Mouse (Mus musculus) erythroblast, adult 5-6 weeks (primary cell): ENCODE measurements around the gene Ptpn13. TPM values are rescaled to one million over a fixed set of nuclear protein-coding genes. Genes with fewer than 3 reads are reported as not detected.

Experiments used
- ATAC-seq: replicated peaks from 2 replicates; pipeline ENCODE4 v1.8.0; 2016; ENCODE audit warnings: moderate number of reproducible peaks, mild to moderate bottlenecking, moderate TSS enrichment, inconsistent platforms; ENCODE audit not compliant: poor library complexity, low FRiP score, severe bottlenecking
- total RNA-seq, 2 experiments: library from RNA; stranded (forward) in 1 of 2; stranded (reverse) in 1 of 2; fragments of 150-400 nt in 1 of 2; fragments of 200-764, 138-1000 nt in 1 of 2; gene quantifications; 2 replicates each; pipeline versions ENCODE4 v1.2.3 to v1.2.4; 2015 to 2017; ENCODE audit warnings: low replicate concordance in 2 of 2

Gene Ptpn13
- total RNA-seq, 2 experiments from 2014 or later, result 0.96 to 1.8 TPM

GRCm38 (mm10) chr5:103418886-103419285 lies 6.1 kb upstream of the Ptpn13 start:
- no peak for ATAC-seq

- ATAC-seq, result no peak
Observed at GRCm38 (mm10) chr5:103420568-103420967, 4.4 kb upstream of the Ptpn13 start.

- ATAC-seq, result no peak
Observed at GRCm38 (mm10) chr5:103422609-103423008, 2.4 kb upstream of the Ptpn13 start.

GRCm38 (mm10) chr5:103423305-103423926 lies 1.6 kb upstream of the Ptpn13 start:
- ATAC-seq, result no peak

GRCm38 (mm10) chr5:103423927-103424315 lies 1.1 kb upstream of the Ptpn13 start:
- ATAC-seq, result no peak

GRCm38 (mm10) chr5:103425363-103426031 lies 505 bp downstream of the Ptpn13 start:
- ATAC-seq, result no peak

GRCm38 (mm10) chr5:103426250-103426649 lies 1.3 kb downstream of the Ptpn13 start:
- no peak for ATAC-seq

- ATAC-seq, result no peak
Observed at GRCm38 (mm10) chr5:103430986-103431385, 6.0 kb downstream of the Ptpn13 start.

GRCm38 (mm10) chr5:103431479-103431878 lies 6.5 kb downstream of the Ptpn13 start:
- ATAC-seq, result no peak

- no peak for ATAC-seq
Observed at GRCm38 (mm10) chr5:103436039-103436944, 11.3 kb downstream of the Ptpn13 start.

- ATAC-seq, result no peak
Observed at GRCm38 (mm10) chr5:103437714-103438113, 12.7 kb downstream of the Ptpn13 start.

- no peak for ATAC-seq
Observed at GRCm38 (mm10) chr5:103439171-103439570, 14.2 kb downstream of the Ptpn13 start.

GRCm38 (mm10) chr5:103440418-103441276 lies 15.7 kb downstream of the Ptpn13 start:
- ATAC-seq, result no peak

- ATAC-seq, result no peak
Observed at GRCm38 (mm10) chr5:103441706-103442105, 16.7 kb downstream of the Ptpn13 start.

- no peak for ATAC-seq
Observed at GRCm38 (mm10) chr5:103442269-103442688, 17.3 kb downstream of the Ptpn13 start.

- no peak for ATAC-seq
Observed at GRCm38 (mm10) chr5:103442921-103443320, 17.9 kb downstream of the Ptpn13 start.

- ATAC-seq, result no peak
Observed at GRCm38 (mm10) chr5:103445383-103445782, 20.4 kb downstream of the Ptpn13 start.

GRCm38 (mm10) chr5:103447806-103448416 lies 22.9 kb downstream of the Ptpn13 start:
- no peak for ATAC-seq

GRCm38 (mm10) chr5:103448470-103448869 lies 23.5 kb downstream of the Ptpn13 start:
- ATAC-seq, result no peak
